Mouse (Mus musculus) spleen, adult 2 months (tissue): ENCODE data around the gene Fancc. TPM values are rescaled to one million over a fixed set of nuclear protein-coding genes. Genes with fewer than 3 reads are reported as not detected.

ENCODE experiments used
- DNase-seq, 2 experiments: peaks; one replicate each; pipeline versions ENCODE4 v3.0.0 to v3.0.0-alpha.2; 2012 to 2021; ENCODE audit warnings: low spot score in 2 of 2, low read depth in 1 of 2
- H3K27ac ChIP-seq: fragments of 200-500 bp; 2 replicates; pipeline ENCODE4 v1.5.1; 2012; ENCODE audit warnings: low read length, inconsistent platforms; ENCODE audit not compliant: insufficient read depth
- H3K27me3 ChIP-seq: fragments of 200-500 bp; 2 replicates; pipeline ENCODE4 v1.6.1; 2012; ENCODE audit warnings: mild to moderate bottlenecking, moderate library complexity, low read length, inconsistent platforms; ENCODE audit not compliant: control insufficient read depth, insufficient read depth
- H3K36me3 ChIP-seq: fragments of 200-500 bp; 2 replicates; pipeline ENCODE4 v1.6.1; 2012; ENCODE audit warnings: mild to moderate bottlenecking, low read length, inconsistent platforms; ENCODE audit not compliant: control insufficient read depth, insufficient read depth
- H3K4me1 ChIP-seq: fragments of 200-500 bp; 2 replicates; pipeline ENCODE4 v1.6.1; 2011; ENCODE audit warnings: inconsistent platforms; ENCODE audit not compliant: control insufficient read depth, insufficient read depth, insufficient read length
- H3K4me3 ChIP-seq: fragments of 200-500 bp; 2 replicates; pipeline ENCODE4 v1.5.1; 2011; ENCODE audit warnings: mild to moderate bottlenecking, inconsistent platforms; ENCODE audit not compliant: insufficient read depth, insufficient read length; ENCODE audit errors: extremely low read depth
- CTCF ChIP-seq: fragments of 200-500 bp; IDR thresholded peaks from 2 replicates; pipeline ENCODE4 v1.5.1; 2011; ENCODE audit warnings: mild to moderate bottlenecking, inconsistent platforms; ENCODE audit not compliant: insufficient read depth, insufficient read length, insufficient replicate concordance; ENCODE audit errors: extremely low read depth
- POLR2A ChIP-seq: fragments of 200-500 bp; IDR thresholded peaks from 2 replicates; pipeline ENCODE4 v1.6.1; 2011; ENCODE audit warnings: low read depth, low read length, inconsistent platforms
- WGBS: fragments of 180-500 bp; shearing (Covaris S2); methylation state at CpG from one replicate; pipeline ENCODE4 v1.1.7; 2018; 5-methylcytosine and 5-hydroxymethylcytosine counted together
- polyA plus RNA-seq: library from polyadenylated mRNA; depleted of rRNA; stranded (reverse); fragments of >200 nt; gene quantifications from 2 replicates; pipeline ENCODE4 v1.2.3, GENCODE M21; 2012

Gene Fancc
- polyA plus RNA-seq, 1 experiment, result 5.1 TPM

GRCm38 (mm10) chr13:63249741-63250431 lies 247.2 kb downstream of the Fancc start:
- Histone ChIP-seq H3K27ac (peak overlapping the region; percentile 61; the same call in 1 of the 2 replicates), H3K36me3 (no peaks in the 10 kb centered on the region), H3K4me1 (peaks cover 14% of the 10 kb centered on the region; the same call in 1 of the 2 replicates), H3K4me3 (0 out of 2 replicates have a peak overlapping the region, but pooled peaks have one; percentile 5), H3K27me3 (no peaks in the 10 kb centered on the region)
- TF ChIP-seq POLR2A (no peak), CTCF (no peak)
- no peak for DNase-seq
- 16% methylated on average over 8 of the region's 8 CpGs for WGBS

GRCm38 (mm10) chr13:63249171-63249570 lies 247.9 kb downstream of the Fancc start:
- no peak for DNase-seq
- H3K27ac ChIP-seq, result peak overlapping the region; percentile 61
- no peaks in the 10 kb centered on the region for H3K27me3 ChIP-seq
- H3K4me1 ChIP-seq, result peaks cover 14% of the 10 kb centered on the region; the same call in 1 of the 2 replicates
- no peak overlapping the region for H3K4me3 ChIP-seq
- TF ChIP-seq POLR2A (no peak), CTCF (no peak)
- no peaks in the 10 kb centered on the region for H3K36me3 ChIP-seq
- WGBS, result 37% methylated on average over 7 of the region's 7 CpGs

GRCm38 (mm10) chr13:63248318-63248717 lies 248.8 kb downstream of the Fancc start:
- Histone ChIP-seq H3K4me3 (no peak overlapping the region), H3K36me3 (0 out of 2 replicates have a peak, but pooled peaks cover 1% of the 10 kb centered on the region), H3K27ac (no peak overlapping the region), H3K4me1 (peaks cover 12% of the 10 kb centered on the region; the same call in 1 of the 2 replicates), H3K27me3 (no peaks in the 10 kb centered on the region)
- DNase-seq, result no peak
- TF ChIP-seq CTCF (no peak), POLR2A (no peak)
- WGBS, result 86% methylated on average over 10 of the region's 10 CpGs

GRCm38 (mm10) chr13:63247631-63248030 lies 249.4 kb downstream of the Fancc start:
- no peak for DNase-seq
- H3K27ac ChIP-seq, result no peak overlapping the region
- 94% methylated on average over 11 of the region's 11 CpGs for WGBS

GRCm38 (mm10) chr13:63247041-63247440 lies 250.0 kb downstream of the Fancc start:
- Histone ChIP-seq H3K27me3 (no peaks in the 10 kb centered on the region), H3K4me1 (peaks cover 10% of the 10 kb centered on the region; the same call in 1 of the 2 replicates), H3K4me3 (no peak overlapping the region), H3K27ac (no peak overlapping the region), H3K36me3 (0 out of 2 replicates have a peak, but pooled peaks cover 1% of the 10 kb centered on the region)
- DNase-seq, result no peak
- WGBS, result 58% methylated on average over 7 of the region's 7 CpGs
- TF ChIP-seq POLR2A (no peak), CTCF (no peak)

More at GRCm38 (mm10) chr13:63247631-63248030, 249.4 kb downstream of the Fancc start:
- TF ChIP-seq POLR2A (no peak), CTCF (no peak)
- no peaks in the 10 kb centered on the region for H3K27me3 ChIP-seq
- no peak overlapping the region for H3K4me3 ChIP-seq
- 0 out of 2 replicates have a peak, but pooled peaks cover 1% of the 10 kb centered on the region for H3K36me3 ChIP-seq
- H3K4me1 ChIP-seq, result peaks cover 8% of the 10 kb centered on the region; the same call in 1 of the 2 replicates

GRCm38 (mm10) chr13:63246332-63246940 lies 250.6 kb downstream of the Fancc start:
- no peak for DNase-seq
- H3K27ac ChIP-seq, result peak overlapping the region; percentile 36; the same call in 1 of the 2 replicates
- TF ChIP-seq CTCF (no peak), POLR2A (no peak)
- H3K4me3 ChIP-seq, result no peak overlapping the region
- peaks cover 10% of the 10 kb centered on the region; the same call in 1 of the 2 replicates for H3K4me1 ChIP-seq
- no peaks in the 10 kb centered on the region for H3K27me3 ChIP-seq
- 32% methylated on average over 12 of the region's 12 CpGs for WGBS
- H3K36me3 ChIP-seq, result 0 out of 2 replicates have a peak, but pooled peaks cover 1% of the 10 kb centered on the region

GRCm38 (mm10) chr13:63245812-63246211 lies 251.3 kb downstream of the Fancc start:
- H3K27me3 ChIP-seq, result no peaks in the 10 kb centered on the region
- 75% methylated on average over 4 of the region's 4 CpGs for WGBS
- H3K4me3 ChIP-seq, result no peak overlapping the region
- H3K4me1 ChIP-seq, result peaks cover 10% of the 10 kb centered on the region; the same call in 1 of the 2 replicates
- TF ChIP-seq CTCF (no peak), POLR2A (no peak)
- H3K27ac ChIP-seq, result no peak overlapping the region
- DNase-seq, result no peak
- H3K36me3 ChIP-seq, result 0 out of 2 replicates have a peak, but pooled peaks cover 1% of the 10 kb centered on the region
